Mouse (Mus musculus): ENCODE measurements at regions not wholly inside any gene's neighbourhood (a gene's known extent, or its start where the extent isn't known, plus 50 kb on each side); places are given as distances from the start of the nearest gene placed in this dataset.

DNA sequence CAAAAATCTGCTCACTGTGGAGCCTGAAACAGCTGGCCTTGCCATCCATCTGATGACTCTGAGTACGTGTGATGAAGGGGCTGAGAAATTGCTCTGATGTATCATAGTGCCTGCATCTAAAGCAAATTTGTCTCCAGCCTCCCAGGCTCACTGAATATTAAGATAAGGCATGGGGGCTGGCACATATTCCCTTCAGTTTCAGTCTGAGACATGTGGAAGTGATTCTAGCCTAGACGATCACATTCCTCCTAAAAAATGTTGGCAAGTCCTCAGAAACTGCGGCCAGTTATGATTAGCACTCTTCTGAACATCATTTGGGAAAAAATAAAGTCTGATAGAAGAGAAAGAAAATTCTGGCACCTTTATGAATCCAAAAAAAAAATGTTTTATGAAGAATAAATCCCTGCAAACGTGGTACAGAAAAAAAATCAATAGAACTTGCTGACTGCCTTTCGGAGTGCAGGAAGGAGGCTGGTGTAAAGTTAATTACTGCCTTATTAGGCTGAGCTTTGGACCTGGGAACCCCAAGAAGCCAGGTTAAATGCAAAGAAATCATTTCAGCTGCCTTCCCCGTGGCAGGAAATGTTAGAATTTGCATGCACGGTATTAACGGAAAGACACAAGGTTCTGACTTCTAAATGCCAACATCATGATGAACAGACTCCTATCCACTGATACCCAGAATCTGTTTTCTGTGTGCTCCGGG is 762.2 kb downstream of the Adgrl2 start:
- ATAC-seq (replicated peaks; ENCODE audit: poor library complexity) = no peak

DNA sequence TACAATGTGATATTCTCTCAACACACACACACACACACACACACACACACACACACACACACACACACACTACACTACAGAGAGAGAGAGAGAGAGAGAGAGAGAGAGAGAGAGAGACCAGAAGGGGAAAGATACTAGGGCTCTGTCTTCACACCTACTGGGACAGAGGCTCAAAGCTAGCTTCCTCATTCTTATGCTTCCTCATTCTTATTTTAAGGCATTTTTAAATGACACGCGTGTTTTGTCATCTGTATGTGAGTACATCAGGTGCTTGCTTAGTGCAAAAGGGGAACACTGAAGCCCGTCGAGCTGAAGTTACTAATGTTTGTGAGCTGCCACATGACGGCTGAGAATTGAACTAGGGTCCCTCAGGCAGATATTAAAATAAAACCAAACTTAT is 769.5 kb downstream of the Adgrl2 start:
- ATAC-seq (replicated peaks; ENCODE audit: poor library complexity) = peak; percentile 97

DNA sequence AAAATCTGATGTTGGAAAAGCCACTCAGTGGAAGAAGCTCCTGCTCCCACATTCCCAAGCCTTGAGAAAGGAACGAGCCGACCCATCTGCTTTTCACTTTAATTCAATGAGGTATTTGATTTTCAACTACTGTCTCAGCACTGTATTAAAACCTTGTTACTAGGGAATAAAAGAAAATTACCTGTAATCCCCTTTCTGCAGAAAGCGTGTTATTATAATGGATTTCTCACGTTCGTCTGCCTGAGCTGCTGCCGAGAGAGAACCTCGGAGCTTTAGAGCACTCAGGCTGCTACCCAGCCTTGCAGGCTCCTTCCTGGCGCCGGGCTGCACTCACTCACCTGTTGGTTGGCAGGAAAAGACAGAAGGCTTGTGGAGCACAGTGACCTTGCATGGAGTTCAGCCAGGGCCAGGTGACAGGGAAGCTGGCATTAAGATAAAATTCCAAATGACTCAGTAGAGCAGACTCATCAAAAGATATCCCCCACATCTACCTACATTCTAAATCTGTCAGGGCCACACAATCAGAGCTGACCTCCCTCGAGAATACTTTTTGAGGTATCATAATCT is 770.2 kb downstream of the Adgrl2 start:
- ATAC-seq (replicated peaks; ENCODE audit: poor library complexity) = no peak

DNA sequence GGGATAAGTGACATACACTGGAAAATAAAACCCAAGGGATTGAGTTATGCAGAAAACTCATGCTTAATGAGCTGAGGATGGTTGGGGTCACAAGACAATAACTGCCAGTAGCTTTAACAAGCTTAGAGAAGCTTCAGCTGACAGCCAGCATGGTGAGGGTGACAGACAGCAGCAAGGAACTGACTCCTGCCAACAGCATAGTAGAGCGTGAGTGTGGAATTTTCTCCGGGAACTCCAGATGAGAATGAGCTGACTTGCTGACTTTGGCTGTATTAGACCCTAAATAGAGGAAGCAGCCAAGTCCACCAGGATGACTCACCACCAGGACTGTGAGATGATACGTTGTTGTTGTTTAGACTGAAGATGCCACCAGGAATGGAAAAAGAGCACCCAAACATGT is 788.2 kb downstream of the Adgrl2 start:
- ATAC-seq (replicated peaks; ENCODE audit: poor library complexity) = no peak; the same call in 1 of the 2 replicates

DNA sequence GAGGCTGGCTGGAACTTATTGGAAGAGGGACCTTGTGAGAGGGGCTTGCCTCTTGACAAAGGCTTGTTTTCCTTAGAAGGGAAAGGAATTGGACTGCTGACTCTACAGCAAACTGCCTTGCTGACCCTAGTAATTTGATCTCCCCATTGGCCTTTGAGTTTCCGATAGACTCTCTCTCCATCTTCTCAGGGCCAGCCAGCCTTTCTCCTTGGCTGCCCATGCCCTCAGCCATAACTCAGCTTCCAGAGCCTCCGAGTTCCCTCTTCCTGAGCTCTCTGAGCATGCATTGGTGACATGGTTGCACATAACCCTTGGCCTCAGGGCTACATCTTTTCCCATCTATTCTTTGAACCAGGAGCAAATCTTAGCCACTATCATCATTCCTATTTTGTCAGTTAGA is 803.7 kb downstream of the Adgrl2 start:
- no peak for ATAC-seq (replicated peaks; ENCODE audit: poor library complexity)

DNA sequence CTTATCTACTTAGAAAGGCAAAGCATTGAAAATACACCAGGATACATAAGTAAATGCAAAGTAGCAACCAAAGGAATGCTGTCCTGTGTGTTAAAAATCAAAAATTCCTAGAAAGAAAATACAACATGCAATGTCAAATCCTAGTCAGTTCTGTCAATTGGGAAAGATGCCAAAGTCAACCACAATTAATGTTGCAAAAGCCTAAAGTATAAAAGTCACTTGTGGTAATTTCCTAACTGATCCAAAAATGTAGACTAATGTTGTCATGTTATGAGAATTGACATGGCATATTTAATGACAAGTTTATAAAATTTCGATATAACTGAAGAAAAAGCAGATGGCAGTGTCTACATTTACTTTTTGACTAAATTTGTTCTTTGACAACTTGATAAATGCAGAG is 822.8 kb downstream of the Adgrl2 start:
- no peak for ATAC-seq (replicated peaks; ENCODE audit: poor library complexity)

DNA sequence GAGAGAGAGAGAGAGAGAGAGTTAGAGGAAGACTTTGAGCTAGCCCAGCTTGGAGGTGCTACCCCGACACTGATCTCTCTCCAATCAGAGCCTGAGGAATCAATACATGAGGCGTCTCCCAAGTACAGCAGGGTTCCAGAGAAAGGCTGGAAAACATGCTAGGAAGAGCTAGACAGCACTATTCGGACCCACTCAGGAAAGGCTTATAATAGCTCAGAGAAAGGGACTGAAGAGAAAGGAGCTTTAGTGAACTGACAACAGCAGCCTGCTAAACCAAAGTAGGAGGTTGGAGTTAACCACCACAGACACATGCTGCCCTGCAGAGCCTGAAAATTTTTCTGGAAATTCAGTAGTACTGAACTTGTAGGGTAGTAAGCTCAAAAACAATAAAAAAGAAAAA is 831.3 kb downstream of the Adgrl2 start:
- no peak for ATAC-seq (replicated peaks; ENCODE audit: poor library complexity)

DNA sequence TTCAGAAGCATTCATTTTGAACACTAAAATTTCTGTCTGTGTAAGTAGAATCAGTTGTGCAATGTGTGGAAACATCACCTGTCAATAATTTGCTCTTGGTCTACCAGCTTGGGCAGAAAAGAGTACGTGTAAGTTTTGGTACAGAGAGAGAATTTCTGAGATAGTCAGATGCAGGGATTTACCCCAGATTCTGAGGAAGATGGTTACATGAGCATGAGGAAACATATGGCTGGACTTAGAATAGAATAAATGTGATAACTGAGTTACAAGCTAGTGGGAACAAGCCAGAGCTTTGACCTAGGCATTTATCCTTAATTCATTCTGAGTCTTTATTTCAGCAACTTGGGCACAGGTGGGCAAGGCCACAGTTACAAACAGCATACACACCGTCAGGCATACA is 831.8 kb downstream of the Adgrl2 start:
- ATAC-seq (replicated peaks; ENCODE audit: poor library complexity) = no peak

DNA sequence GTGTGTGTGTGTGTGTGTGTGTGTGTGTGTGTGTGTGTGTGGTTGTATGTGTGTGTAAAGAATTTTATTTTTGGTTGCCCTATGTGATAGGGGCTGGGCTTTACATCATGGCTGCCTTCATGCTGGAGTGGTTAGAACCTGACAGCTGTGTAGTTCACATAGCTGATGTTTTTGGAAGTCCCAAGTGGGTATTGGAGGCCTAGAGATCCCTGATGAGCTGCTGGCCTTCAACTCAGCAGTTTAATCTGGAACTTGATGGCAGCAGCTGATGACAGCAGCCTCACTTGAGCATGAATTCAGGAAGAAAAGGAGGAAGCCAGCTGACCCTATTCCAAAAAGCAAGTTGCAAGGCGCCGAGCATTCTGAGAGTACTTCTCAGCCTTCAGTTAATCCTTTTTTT is 846.6 kb downstream of the Adgrl2 start:
- ATAC-seq (replicated peaks; ENCODE audit: poor library complexity) = no peak

DNA sequence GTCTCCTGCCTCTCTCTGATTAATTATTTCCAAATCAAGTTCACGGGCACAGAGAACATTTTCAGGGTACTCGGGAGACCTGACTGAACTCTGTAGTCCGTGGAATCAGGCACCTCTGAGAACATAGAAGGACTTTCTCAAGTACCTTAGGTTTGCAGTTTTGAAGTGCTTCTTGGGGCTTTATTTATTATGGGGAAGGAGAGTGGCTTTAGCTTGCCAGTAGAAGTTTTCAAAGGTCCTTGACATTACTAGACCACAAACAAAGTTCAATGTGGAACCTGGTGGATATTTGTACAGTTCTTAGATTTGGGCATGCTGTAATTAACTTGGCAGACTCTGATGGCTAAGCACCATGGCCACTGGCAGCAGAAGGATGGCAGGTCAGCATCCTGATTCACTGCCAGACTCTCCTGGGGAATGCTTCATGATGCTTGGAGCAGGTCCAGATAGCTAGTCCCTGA is 853.5 kb downstream of the Adgrl2 start:
- no peak for ATAC-seq (replicated peaks; ENCODE audit: poor library complexity)

DNA sequence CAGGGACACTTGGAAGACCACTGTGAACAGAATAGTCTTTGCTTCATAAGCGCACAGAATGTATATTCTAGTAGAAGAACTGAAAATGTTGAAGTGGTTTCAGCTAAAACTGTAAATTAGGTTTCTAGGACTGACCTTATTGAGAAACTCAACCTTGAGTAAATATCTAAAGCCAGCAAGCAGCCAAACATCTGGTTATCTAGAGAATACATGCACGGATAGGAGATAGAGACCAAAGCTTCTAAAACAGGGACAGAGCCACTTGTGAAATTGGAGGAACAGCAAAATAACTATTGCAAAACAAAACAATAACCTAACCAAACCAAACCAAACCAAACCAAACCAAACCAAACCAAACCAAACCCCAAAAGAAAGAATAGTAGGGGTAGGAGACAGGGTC is 855.7 kb downstream of the Adgrl2 start:
- ATAC-seq (replicated peaks; ENCODE audit: poor library complexity) = no peak

DNA sequence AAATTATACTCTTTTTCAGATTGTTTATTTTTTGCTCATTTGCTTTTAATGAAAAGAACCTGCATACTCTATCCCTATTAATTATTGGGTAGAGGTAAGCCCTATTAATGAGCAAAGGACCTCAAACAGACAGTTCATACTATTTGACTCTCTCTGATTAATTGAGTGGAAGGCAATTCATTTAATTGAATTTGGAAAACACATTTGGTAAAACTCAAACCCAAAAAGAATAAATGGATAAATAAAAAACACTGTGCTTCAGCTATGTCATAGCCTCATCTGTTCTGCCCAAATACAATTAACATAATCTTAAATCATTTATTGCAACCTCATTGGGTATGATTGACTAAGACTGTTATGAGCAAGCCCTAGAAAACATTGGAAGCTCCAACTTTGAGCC is 874.8 kb downstream of the Adgrl2 start:
- ATAC-seq (replicated peaks; ENCODE audit: poor library complexity) = no peak

DNA sequence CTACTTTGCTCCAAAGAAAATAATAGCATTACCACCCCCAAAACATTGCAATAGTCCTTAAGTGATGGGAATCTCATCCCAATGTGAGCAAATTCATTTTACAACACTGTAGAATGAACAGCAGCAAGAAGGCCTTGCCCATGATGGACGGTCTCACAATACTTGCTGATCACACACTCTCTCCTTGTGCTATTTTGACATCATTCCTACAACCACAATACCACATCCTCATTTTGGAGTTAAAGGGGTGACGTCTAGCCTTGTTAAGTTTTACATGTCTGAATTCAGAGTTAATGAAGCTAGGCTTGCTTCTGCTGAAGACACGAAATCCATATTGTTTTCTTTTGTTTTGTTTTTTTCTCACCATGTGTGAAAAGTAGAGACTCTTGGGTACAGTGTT is 878.2 kb downstream of the Adgrl2 start:
- ATAC-seq (replicated peaks; ENCODE audit: poor library complexity) = peak; percentile 81

DNA sequence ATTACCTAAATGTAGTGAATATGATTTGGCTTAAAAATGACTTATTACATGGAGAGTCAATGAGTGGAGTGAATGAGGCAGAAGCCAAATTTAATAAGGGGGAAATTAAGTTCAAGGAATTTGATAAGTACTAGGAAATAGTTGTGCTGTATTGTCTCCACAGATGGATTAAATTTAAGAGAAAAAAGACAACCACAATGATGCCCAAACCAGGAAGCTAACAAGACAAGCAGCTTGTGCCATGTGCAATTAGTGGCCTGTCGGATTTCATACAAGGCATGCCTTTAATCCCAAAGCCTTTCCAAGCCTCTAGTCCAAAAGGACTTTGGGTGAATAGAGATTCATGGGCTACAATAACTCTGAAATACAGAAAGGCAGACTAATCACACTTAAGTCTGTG is 883.3 kb downstream of the Adgrl2 start:
- ATAC-seq (replicated peaks; ENCODE audit: poor library complexity) = no peak

DNA sequence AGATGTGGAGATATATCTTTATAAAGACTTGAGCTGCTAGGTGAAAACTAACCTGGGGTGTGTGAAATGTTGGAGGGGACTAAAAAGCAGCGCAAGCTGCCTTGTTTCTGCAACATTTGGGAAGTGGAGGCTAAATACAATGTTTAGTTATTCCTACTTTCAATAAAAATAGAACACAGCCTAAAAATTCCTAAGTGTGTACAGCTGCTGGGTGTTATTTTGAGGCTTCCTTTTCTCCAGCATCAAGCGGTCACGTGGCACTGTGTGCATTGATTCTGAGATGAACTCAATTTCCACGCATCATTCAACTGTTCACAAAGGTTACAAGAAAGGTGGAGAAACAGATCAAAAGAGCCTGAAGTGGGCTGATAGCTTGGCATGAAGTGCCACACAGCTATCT is 896.4 kb downstream of the Adgrl2 start:
- no peak for ATAC-seq (replicated peaks; ENCODE audit: poor library complexity)

DNA sequence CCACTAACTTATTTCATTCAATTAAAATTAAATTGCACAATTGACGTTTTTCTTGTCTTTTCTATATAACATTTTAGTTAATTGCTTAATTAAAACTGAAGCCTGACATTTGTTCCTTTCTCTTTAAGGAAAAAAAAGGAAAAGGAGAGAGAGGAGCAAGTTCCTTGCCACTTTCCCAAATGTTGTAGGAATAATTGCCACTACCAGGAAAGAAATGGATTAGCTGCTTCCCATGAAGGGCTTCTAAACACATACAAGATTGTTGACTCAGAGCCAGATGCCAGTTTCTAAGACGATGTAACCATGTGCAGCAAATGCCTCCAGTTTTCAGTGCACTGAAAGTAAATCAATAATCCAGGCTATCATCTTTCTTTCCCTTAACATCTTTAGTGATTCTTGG is 914.5 kb downstream of the Adgrl2 start:
- no peak for ATAC-seq (replicated peaks; ENCODE audit: poor library complexity)

DNA sequence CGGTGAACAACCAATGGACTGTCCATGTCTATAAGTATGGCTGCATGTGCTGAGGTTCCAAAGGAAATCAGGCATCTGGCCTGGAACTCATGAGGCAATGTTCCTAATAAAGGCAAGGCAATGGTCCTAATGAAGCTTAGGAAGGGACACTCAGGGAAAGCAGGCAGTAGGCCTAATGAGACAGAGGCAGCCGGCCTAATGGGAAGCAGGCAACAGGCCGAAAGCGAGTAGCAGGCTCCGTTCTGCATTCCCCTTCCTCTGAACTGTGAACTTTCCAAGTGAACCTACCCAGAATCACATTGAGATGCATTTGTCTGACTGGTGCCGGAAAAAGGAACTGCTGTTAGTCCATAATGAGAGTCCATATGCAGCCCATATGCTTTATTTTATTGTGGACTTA is 923.7 kb downstream of the Adgrl2 start:
- no peak for ATAC-seq (replicated peaks; ENCODE audit: poor library complexity)

DNA sequence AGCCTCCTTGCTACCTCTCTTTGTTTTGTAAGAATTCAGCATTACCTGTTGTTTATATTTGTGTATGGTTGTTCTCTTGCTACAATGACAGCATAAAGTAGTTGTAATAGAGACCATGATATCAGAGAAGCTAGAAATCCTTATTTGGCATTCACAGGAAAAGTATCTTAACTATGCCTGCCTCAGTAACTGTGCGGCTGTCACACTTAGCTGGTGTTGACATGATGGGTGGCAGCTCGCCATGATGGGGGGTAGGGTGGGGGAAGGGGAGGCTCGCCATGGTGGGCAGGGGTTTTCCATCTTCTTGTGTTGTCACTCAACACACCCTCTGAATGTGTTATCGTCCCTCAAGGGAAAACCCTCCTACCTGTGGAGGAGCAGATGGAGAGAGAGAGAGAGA is 934.3 kb downstream of the Adgrl2 start:
- no peak for ATAC-seq (replicated peaks; ENCODE audit: poor library complexity)

DNA sequence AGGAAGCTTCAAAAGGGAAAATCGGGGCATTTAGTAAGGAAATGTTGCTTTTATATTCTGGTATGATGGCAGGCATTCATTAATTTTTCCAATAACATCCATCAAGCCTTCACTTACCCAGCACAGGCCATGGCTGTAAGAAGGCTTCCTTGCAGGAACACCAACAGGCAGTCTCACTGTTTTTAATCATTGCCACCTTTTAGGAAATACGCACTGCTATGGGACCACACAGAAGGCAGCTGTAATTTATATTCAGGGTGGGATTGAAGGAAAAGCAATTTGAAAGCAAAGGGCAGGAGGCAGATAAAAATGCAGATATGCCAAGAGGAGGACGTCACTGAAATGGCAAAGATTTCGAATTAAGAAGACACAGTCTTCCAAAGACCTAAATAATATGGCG is 937.8 kb downstream of the Adgrl2 start:
- no peak for ATAC-seq (replicated peaks; ENCODE audit: poor library complexity)

DNA sequence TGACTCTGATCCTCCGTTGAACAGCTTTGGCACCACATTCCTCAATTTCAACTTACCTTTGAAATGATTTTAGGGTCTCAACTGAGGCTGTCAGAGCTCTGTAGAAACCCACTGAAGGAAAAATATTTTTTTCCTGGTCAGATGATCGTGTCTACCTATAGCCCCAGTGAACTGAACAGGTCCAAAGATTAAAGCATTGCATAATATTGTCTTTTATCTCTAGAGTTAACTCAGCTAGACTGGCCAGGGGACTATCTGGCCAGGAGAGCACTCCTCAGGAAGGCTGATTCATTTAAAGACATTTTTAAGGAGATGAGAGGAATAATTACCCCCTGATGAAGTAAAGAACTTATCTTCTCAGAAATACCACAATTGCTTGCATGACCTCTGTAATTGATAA is 942.1 kb downstream of the Adgrl2 start:
- ATAC-seq (replicated peaks; ENCODE audit: poor library complexity) = no peak

DNA sequence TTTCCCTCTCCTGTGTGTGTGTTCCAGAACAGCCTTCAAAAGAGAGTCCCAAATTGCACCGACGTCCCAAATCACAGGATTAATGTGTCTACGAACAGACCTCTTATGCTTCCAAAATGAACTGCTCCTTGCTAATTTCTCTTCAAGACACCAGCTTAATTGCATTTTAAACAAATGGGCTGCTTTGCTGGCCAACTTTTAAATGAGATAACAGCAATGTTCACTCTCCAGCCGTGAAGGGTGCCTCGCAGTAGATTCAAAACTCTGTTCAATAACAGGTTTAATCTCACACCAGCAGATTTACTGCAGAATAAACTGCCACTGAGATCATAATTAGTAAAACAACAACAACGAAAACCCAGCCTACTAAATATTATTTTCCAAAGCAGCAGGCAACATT is 957.8 kb downstream of the Adgrl2 start:
- ATAC-seq (replicated peaks; ENCODE audit: poor library complexity) = no peak

DNA sequence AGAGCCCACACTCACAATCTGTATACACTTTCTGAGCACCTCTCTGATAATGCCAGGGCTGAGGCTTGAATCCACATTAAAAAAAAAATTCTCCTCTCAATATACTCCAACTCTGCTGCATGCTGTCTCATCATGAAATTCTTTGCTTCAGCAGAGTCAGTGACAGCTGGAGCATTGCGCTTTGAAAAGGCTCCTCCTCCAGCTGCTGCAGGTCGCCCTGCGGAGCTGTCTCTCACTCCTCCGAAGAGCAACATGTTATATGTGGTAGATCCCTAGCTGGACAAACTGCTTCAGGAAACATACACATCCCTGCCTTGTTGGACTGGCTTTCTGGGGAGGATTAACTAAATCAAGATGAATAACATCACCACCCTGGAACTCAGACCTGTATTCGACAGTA is 984.5 kb downstream of the Adgrl2 start:
- ATAC-seq (replicated peaks; ENCODE audit: poor library complexity) = no peak

DNA sequence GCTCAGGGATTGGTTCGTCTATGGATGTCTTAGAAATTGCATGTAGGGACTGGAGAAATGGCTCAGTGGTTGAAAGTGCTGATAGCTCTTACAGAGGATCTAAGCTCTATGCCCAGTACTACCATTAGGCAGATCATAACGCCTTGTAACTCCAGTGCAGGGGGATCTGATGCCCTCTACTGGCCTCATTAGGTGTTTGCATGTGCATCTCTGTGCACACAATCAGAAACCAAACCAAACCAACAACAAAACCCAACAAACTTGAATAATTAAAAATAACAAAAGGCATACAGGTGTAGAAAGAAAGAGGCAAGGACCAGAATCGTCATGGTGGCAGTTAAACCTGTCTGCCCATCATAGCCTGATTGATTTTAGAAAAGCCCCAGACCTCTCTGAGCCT is 986.3 kb downstream of the Adgrl2 start:
- peak; percentile 87 for ATAC-seq (replicated peaks; ENCODE audit: poor library complexity)

All from megakaryocyte progenitor cell, adult 5-6 weeks (primary cell).